Mouse (Mus musculus) kidney, adult 18-20 months (tissue): ENCODE data around the gene Mllt11.
A peak's percentile ranks its signal among the peaks of the same experiment; 100 is the strongest.

Source experiments
- DNase-seq: peaks from one replicate; pipeline ENCODE4 v3.0.0; 2021

The Mllt11 gene

DNA sequence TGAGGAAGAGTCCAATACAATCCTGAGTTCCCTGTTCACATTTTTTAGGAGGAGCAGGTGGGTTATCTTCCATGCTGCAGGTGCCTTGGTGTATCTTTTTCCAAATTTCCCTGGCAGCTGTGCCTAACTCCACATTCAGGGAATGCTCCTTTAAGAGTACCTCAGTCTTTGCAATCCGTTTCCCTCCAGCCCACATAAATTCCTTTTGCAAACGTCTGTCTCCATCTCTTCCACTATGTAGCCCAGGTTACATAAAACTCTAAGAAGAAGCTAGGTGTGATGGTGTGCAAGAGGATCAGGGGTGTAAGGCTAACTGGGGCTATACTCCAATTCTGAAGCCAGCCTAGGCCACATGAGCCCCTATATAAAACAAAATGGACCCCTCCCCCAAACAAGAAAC, 11.1 kb upstream of the Mllt11 start:
- no peak for DNase-seq

DNA sequence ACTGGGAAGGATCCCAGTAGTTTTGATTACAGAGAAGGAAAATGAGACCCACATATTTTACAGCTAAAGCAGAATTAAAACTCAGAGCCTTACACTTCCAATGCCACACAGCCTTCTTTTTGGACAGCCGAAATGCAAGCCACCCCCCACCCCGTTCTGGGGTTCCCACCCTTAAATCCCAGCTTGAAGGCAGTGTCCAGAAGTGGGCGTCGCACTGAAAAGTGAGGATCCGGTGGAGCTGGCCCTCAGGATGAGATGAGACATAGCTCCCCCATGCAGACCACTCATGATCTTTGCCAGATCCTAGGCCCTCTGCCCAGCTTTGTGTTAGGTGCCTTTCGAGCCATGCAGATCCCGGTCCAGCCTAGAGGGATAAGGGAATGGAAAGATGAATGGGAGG, 9.5 kb upstream of the Mllt11 start, which contains the start of gene Gm128:
TSS of gene Gm128 (minus strand) at position 101 of the 400 bp plus-strand sequence.
- no peak for DNase-seq

DNA sequence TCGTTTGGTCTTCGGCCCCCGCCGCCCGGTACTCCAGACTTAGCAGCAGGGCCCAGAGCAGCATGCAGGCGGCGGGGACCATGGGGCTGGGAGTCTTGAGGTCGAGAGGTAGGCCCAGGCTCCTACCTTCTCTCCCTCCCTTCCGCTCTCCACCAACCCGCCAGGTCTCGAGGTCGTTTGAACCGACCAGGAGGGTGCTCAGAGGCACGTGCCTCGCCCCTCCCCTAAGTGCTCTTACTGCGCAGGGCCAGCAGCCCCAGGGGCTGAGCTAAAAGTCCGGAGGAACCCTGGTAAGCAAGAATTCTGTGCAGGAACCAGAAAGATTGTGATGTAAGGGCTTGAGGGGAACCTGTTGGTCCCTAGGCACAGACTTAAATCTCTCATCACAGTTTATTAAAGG, 8.9 kb upstream of the Mllt11 start:
- DNase-seq, result no peak

DNA sequence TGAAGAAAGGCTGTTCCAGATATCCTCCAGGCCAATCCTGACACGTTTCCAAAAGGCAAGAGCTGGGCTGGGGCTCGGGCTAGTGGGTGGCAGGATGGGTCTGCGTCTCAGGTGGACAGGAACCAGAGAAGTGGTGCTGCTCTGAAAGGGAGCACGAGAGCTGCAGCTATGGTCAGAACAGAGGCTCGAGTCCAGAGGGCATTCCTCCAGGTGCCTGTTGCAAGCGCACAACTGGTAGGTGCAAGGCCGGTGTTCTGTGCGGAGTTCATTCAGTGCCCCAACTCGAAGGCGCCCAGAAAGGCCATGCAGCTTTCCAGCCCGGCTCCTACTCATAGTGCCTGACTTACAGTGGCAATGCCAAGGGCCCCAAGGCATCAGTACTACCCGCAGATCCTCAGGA, 8.0 kb upstream of the Mllt11 start:
- no peak for DNase-seq

DNA sequence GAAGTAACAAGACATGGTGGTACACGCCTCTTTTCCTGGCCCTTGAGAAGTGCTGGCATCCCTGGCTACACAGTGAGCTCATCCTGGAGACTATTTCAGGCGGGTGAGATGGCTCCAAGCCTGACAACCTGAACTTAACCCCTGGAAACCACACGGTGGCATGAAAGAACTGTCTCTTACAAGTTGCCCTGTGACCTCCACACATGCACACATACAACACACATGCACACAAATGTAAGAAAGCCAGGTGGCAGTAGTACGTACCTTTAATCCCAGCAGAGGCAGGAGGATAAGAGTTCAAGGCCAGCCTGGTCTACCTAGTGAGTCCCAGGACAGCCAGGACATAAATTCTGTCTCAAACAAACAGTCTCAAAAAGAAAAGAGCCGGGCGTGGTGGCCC, 7.1 kb upstream of the Mllt11 start:
- DNase-seq, result no peak

DNA sequence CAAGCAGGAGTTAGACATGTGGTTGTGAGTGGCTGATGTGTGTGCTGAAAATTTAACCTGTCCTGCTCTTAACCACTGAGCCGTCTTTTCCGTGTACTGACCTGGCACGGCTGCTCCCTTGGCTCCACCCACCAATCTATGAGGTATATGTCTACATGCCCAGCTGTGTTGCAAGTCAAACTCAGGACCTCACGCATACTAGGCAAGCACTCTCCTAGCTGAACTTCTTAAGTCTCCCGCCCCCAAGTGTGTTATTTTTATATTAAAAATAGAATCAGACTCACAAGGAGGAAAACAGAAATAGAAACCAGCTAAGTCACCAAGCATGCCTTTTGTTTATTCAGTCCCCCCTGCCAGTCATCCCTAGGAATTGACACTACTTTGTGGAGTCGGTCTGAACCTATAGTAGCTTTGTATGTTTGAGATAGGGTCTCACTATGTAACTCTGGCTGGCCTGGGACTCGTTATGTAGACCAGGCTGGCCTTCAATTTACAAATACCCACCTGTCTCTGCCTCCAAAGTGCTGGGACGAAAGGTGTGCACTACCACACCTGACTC, 5.6 kb upstream of the Mllt11 start:
- DNase-seq, result no peak

DNA sequence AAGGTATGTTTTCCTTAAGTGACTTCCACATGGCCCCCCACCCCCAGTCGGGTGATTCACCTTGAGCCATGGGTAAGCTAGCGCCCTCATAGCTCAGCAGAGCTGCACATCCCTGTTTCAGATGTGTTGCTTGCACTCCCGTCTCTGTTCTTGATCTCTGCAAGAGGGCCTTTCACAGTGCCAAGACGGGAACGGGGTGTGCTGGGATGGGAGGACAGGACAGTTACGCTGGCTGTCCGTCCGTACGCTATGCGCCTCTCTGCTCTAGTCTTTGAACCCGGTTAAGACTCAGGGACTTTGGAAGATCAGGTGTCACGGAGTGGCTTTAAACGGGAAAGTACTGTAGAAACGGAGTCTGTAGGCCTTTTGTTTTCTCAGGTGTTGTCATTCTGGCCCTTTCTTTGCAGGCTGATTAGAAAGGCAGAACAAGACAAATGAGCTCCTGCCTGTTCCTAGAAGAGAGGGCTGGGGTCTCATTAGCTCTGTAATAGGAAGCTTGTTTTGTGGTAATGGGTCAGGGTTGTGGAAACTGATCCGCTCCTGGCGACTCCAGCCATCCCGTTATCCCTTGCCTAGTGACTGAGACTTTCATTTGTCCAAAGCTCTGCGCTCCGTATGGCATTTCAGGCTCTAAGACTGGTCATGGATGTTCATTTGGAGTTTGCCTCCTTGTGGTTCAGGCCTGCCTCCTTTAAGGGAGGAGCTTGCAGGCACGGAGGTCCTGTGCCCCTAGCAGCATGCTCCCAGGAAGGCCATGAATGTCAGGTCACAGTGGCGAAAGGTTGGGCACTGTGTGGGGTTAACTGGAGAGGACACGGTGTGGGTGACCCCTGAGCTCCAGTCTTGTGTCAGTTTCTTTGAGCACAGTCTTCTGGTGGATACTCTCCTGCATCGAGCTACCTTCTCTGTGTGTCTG, 3.7 kb upstream of the Mllt11 start:
- no peak for DNase-seq

DNA sequence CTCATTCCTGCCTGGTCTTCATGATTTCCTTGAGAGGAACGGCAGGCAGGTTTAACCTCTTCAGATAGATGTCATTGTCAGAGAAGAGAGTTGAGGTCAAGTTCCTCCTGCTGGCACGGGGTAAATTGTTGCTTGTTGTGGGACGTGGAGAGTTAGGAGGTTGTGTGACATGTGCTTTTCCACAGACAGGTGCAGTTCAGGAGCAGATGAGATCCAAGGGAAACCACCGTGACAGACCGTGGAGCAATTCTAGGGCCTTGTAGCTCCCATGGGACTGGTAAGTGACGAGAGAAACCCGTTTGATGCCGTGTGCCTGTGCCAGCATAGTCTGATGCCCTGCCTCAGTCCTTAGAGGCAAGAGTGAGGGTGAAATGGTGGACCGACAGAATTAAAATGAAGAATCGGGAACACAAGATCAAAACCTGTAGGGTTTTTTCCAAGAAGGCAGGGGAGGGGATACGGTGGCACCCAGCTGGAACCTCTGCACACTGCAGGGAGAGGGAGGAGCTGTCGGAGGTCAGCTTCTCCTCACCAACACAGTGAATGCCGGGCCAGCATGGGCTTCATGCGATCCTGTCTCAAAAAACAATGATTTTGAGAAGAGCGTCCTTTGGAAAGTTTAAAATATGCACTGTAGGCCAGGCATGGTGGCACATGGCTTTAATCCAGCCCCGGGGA, 1.5 kb upstream of the Mllt11 start:
- DNase-seq, result peak; percentile 35

DNA sequence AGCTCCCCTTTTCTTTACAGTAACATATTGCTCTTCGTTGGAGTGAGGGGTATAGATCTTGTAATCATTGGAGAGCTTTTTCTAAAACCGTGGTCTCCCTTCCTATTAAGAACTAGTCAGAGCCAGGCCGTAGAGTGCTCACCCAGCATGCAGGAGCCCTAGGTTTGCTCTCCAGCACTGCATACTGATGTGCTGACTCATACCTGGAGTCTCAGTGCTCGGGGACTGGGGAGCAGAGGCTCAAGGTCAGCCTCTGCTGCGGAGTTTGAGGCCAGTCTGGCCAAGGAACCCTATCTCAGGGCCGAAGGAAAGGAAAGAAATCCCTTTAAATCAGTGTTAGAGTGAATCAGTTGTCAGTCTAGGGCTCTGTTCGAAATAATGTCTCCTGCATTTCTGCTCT, 800 bp upstream of the Mllt11 start:
- peak; percentile 59 for DNase-seq

DNA sequence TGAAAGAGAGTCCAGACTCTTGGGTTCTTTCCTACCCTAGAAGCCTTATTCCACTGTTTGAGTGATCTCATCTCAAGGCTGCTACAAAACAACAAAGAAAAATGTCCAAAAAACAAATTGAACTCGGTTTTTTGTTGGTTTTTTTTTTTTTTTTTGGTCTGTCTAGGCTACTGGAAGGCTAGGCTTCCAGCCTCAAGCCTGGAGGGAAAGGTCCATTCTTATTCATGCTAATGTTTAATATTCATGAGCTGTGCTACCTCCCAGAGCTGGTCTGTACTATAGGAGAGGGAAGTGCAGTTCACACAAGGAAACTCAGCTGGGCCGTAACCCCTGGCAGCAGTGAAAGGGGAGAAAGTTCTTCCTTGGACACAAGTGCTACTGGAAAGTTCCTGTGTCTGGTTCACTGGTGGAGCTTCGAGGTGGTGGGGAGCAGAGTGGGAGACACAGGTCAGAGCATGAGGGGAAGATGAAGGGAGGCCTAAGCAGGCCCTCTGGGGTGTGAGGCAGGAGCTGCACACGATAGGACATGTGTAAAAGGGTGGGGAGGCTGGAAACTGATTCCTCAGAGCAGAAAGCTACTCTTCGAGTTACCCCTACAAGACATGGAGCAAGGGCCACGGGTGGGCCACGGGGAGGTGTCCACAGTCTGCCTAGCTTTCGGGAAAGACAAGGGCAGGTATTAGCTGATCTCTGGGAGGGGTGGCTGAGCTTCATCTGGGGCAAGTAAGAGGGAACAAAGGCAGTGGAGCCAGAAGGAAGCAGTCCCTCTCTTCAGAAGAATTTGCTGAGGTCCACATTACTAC, 1.3 kb downstream of the Mllt11 start:
- DNase-seq, result peak; percentile 64

DNA sequence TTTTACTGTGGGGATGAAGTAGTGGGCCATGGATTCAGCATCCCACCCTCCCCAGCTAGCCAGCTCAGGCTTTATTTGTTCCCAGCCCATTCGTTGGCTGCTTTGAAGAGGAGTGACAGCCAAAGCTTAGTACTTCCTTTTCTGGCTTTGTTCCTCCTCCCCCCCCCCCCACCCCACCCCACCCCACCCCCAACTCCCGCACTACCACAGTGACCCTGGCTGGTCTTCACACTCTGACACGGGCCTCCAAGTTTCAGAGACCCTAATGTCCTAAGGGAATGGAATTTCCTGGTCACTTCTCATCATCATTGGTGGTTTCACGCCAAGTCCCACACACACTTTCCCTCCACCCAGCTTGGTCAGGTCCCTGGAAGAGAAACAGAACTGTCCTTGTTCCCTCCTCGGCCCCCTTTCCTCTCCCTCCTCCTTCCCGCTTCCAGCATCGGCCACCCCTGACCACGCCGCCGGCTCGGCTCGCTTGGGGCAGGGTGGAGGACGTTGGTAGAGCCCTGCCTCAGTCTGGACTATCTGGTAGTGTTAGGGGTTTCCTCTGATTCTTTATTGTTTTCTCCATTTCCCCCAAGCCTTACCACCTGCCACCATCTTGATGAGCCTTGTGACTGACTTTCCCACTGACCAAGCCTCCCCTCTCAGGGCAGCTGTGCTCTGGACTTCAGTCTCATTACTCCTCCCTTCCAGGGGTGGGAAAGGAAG, 2.0 kb downstream of the Mllt11 start:
- peak; percentile 68 for DNase-seq

DNA sequence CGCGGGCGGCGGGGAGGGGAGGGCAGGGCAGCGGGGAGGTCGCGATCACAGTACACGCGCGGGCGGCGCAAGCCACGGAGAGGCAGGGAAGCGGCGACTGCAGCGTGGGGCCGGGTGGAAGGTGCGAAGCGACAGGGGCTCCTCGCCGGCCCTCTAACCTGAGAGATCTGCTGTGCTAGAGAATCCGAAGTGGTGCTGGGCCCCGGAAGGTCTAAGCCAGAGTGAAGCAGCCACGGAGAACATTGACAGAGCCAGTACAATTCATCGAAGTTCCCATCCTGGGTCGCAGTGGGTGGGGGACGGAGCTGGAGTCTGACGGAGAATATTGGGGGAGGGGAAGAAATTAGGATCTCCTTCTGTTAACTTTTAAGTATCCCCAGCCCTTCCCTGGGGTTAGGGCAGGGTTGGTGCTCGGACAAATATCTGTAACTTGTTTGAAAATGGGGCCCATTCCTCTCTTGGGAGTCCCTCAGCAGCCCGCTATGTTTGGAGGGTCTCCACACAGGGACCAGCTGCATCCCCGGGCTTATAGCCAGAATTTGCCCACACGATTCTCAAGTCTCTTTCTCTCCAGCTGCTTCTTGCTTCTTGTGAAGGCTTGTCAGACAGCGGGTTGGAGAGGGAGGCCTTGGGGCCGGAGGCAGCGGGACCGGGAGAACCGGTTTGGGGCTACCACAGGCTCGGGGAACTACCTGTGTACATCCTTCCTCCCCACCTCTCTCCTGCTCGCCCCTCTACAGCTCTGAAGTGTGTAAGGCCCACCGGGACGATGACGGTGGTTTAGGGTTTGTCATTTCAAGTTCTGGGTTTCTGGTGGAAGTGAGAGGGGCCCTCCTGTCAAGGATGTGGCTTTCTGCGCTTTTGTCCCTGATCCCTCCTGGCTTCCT, 2.8 kb downstream of the Mllt11 start:
- peak; percentile 70 for DNase-seq

DNA sequence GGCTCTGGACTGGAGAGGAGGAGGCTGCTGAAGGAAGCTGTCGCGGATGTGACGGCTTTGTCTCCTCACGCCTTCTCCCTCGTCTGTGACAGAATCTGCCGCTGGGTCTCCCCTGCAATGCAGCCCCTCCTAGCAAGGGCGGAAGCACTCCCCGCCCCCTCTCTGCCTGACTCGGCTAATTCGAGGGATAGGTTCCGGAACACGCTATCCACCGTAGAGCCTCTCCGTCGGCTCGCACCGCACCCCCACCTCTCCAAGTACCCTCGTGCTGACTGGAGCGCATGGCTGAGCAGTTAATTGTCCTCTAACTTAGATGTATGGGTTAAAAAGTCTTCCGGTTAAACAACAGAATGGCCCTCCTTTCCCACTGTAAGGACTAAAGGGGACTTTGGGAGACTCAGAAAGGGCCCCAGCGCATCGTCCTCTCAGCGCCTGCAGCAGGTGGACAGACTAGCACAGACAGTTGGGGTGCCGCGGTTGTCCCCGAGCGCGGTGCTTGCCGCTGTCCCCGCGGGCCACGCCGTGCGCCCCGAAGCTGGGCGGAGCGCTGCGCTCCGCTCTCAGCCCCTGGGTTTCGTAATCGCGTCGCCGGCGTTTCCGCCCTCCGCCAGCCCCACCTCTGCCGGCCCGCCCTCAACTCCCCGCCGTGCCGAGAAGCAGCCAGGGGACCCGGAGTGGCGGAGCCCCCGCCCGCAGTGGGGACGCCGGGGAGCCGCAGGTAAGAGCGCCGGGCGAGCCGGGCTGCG, 3.6 kb downstream of the Mllt11 start, which contains the start of gene Cdc42se1:
TSS of gene Cdc42se1 (plus strand) at position 585 of the 746 bp plus-strand sequence.
- peak; percentile 89 for DNase-seq

DNA sequence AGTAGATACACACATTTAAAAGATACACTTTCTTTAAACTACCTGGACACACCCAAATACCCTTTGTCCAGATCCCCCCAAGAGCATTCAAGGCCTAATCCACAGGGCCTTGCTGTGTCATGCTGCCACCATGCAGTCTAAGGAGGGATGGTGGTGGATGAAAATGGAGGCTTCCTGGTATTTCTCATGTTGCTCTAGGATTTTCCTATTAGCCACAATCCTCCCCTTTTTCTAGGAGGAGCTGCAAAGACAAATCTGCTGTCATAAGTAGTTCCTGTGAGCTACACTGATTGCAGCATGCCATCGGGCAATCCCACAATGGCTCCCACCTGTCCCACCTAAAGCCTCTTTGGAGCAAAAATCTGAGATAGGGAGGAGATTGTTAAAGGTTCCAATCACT, 4.8 kb downstream of the Mllt11 start:
- DNase-seq, result no peak

DNA sequence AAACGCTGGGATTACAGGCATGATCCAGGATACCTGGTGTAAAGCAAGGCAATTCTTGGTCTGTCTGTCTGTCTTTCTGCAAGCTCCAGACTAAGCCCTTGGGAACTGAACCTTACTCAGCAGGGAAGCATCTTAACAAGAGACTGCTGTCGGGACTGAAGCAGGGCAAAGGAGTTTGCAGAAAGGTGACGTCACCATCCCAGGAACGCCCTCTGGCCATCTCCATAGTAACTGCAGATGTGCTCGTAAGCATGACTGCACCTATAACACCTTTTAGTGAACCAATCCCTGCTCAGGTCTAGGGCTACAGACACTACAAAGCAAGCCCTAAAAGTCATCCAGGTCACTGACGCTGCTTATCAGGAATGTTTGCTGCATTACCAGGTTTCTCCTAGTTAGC, 7.7 kb downstream of the Mllt11 start:
- peak; percentile 65 for DNase-seq

DNA sequence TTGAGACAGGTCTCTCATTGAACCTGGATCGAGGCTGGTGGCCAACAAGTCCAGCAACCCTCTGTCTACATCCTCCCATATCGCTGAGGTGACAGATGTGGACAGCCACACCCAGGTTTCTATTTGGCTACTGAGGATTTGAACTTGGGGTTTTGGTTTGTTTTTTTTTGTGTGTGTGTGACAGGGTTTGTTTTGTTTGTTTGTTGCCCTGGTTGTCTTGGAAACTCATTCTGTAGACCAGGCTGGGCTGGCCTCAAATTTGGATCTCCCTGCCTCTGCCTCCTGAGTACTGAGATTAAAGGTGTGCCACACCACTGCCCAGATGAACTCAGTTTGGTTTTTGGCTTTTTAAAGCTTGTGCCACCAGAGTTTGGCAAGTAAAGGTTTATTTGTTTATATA, 8.9 kb downstream of the Mllt11 start:
- no peak for DNase-seq

DNA sequence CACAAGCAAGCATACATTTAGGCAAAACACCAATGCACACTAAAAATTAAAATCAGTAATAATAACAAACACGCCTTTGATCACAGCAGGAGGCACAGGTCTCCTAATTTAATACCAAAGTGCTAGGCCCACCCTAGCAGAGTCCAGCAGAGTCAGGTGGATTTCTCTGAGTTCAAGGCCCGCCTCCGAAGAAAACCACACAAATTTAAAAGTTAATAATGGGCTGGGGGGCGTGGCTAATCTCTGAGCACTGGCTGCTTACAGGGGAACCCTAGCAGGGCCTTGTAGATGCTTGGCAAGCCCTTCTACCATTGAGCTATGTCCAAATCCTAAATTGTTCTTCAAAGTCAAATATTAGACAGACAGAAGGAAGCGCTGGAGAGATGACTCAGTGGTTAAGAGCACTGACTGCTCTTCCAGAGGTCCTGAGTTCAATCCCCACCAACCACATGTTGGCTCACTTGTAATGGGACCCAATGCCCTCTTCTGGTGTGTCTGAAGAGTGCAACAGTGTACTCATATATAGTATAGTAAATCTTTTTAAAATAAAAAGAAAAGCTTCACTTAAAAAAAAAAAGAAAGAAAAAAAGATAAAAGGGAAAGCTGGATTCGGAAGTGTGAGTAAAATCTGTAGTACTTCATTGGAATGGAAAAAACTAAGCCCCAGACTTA, 13.4 kb downstream of the Mllt11 start:
- DNase-seq, result peak; percentile 14

DNA sequence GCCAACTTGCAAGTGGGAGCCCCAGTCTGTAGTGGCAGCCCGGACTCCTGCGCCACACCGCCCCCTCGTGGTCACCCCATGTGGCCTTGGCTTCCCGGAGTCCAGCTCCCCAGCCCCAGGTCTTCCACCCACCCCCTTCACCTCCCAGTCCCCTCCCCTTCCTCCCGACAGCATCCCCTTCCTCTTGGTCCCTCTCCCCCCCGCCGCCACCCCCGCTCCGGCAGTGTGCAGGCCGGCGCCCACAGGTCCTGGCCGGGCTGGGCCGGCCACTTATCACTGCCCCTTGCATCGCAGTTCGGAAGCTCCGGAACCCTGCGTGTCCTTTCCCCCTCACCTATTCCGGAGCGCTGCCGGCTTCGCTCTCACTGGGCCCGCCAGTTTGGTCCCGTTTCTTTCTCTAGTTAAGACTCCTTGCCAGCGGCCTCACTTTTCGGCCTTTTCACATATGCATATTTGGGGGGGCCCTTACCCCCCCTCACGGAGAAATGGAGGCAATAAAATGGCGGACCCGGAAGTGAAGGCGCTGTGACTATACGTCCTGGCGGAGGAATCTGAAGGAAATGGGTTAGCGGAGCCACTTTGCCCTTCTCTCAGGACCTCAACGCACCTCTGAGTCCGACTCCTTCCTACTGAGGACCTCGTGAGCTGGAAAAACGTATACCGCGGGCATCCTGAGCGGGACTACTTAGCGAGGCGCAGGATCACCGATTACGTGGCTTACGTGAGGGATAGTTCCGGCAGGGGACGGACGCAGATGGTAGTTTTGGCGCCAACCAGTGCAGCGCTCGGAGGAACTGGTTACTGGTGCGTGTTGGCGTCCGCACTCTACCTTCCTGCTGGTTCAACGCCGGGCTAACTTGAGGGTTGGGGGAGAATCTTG, 14.5 kb downstream of the Mllt11 start, which contains the start of gene Gabpb2:
TSS of gene Gabpb2 (minus strand) at position 662 of the 880 bp plus-strand sequence.
- DNase-seq, result peak; percentile 96
